In the genomic region with DNA sequence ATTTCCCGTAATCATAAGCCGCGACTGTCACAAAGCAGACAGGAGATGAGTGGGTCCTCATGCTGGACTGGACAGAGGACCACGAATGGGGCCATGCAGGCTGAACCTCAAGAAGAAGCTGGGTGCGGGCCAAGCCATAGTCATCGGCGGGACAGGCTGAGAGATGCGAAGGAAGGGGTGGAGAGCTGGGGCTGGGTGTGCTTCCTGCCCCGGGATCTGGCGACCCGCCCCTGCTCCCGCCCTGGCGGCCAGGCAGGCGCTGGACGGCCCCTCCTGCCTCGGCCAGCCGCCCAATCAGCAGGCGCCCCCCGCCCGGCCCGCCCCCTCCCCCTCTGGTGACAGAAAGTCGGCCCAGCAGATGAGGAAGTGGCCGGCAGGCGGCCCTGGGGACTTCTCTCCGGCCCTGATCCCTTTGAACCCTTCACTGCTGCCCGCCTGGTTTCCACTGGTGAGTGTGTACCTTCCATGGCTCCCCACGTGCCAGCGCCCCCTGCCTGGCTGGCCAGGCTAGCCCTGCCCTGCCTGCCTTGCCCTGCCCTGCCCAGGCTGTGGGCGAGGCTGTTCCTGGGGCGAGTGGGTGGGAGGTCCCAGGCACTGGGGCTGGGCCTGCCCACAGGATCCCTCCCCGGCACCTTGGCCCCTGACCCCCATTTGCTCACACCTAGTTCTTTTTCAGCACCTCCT, we compare ENCODE assay signal across 8 mouse cellular contexts. TPM values are rescaled to one million over a fixed set of nuclear protein-coding genes. Genes with fewer than 3 reads are reported as not detected.
DNase-seq lines count a peak whose midpoint lies in the region; ATAC-seq lines count a peak whose summit lies in the region.

Elovl1 (plus strand) TSS at position 326 of the 684 bp plus-strand sequence.

- peak within 1 kb of the TSS; percentile 85 for H3K9ac ChIP-seq in lung, embryonic 16.5 days (ENCODE audit: low read length)

- no peaks in the 10 kb centered on the region for H3K9me3 ChIP-seq in lung, embryonic 16.5 days (ENCODE audit: control insufficient read depth, low read length)

- peaks cover 29% of the 10 kb centered on the region for H3K4me1 ChIP-seq in lung, embryonic 16.5 days (replicated peaks; ENCODE audit: control insufficient read depth, insufficient read depth, low read length)

- peak; percentile 86 for ATAC-seq in hematopoietic stem cell, adult 5-6 weeks (replicated peaks in 1 of 2; ENCODE audit: insufficient read depth in 1 of 2, low FRiP score in 2 of 2, low TSS enrichment in 1 of 2, low read depth in 1 of 2, poor library complexity in 2 of 2, severe bottlenecking in 2 of 2)
- ATAC-seq in lung, embryonic 16.5 days (ENCODE audit: low read depth): peak; percentile 97

- H3K36me3 ChIP-seq in lung, embryonic 16.5 days (ENCODE audit: control insufficient read depth, insufficient read depth, low read length): peaks cover 16% of the 10 kb centered on the region

- peak; percentile 71 for DNase-seq in MEL-GATA-1-ER (ENCODE audit: extremely low read depth, low read depth)
- peak; percentile 66 for DNase-seq in cerebellum, adult 8-10 months
- peak; percentile 75 for DNase-seq in forelimb bud, embryonic 11.5 days (ENCODE audit: low read depth, low spot score)
- peak; percentile 38 for DNase-seq in layer of hippocampus, adult 9-10 months (ENCODE audit: low spot score)
- DNase-seq in ovary, adult 18-20 months (ENCODE audit: low spot score): peak; percentile 94
- peak; percentile 58 to 60 for DNase-seq in thymus, postnatal 10 days (ENCODE audit: low spot score in 2 of 2)

- under 1% methylated on average over 28 of the region's 31 CpGs for WGBS in lung, embryonic 16.5 days

- H3K27ac ChIP-seq in lung, embryonic 16.5 days (ENCODE audit: low read length): peak within 1 kb of the TSS; percentile 94

- peak within 1 kb of the TSS; percentile 82 for H3K4me3 ChIP-seq in lung, embryonic 16.5 days (ENCODE audit: low read length)

- H3K27me3 ChIP-seq in lung, embryonic 16.5 days (ENCODE audit: control insufficient read depth, insufficient read depth, low read depth, low read length): no peaks in the 10 kb centered on the region

- H3K4me2 ChIP-seq in lung, embryonic 16.5 days (ENCODE audit: low read depth, low read length): peak within 1 kb of the TSS; percentile 84

RNA-seq across cellular contexts. Expression of gene Elovl1, which starts in this region (rescaled TPM):
- 35.4 and 39.4 TPM in 2 replicates for total RNA-seq in hematopoietic stem cell, adult 5-6 weeks (2017)
- 111 and 116 TPM in 2 replicates for polyA plus RNA-seq in lung, embryonic 16.5 days (2015; fragmentation: Nextera tagmentation; extraction: Ambion mirVana)

Comparison
In these comparisons a context has a peak if more than half of its experiments do, and no peak if none do; other contexts are left out.
1. Peak in every context shown above with its lines: DNase-seq, ATAC-seq, H3K4me3 ChIP-seq and H3K27ac ChIP-seq.
2. DNase-seq: peak in every context shown above with its lines; median percentile 94 in ovary, adult 18-20 months; 75 in forelimb bud, embryonic 11.5 days; 71 in MEL-GATA-1-ER; 66 in cerebellum, adult 8-10 months; 59 in thymus, postnatal 10 days; 38 in layer of hippocampus, adult 9-10 months.